Mouse (Mus musculus) embryo, embryonic 9.5 days (tissue): ENCODE measurements at regions not wholly inside any gene's neighbourhood (a gene's known extent, or its start where the extent isn't known, plus 50 kb on each side); places are given as distances from the start of the nearest gene placed in this dataset.

Experiments used
- DNase-seq: peaks from one replicate; pipeline ENCODE4 v3.0.0-alpha.2; 2017; ENCODE audit errors: extremely low spot score

- DNase-seq: peak; percentile 37
These were observed 370.4 kb upstream of the Tbx3 start for GRCm38 (mm10) chr5:119300106-119300505.

GRCm38 (mm10) chr5:119301539-119301938 is 368.9 kb upstream of the Tbx3 start:
- DNase-seq: no peak

GRCm38 (mm10) chr5:119304721-119305120 is 365.7 kb upstream of the Tbx3 start:
- DNase-seq: no peak

GRCm38 (mm10) chr5:119307768-119308167 is 362.7 kb upstream of the Tbx3 start:
- DNase-seq: no peak

GRCm38 (mm10) chr5:119310178-119310930 is 360.1 kb upstream of the Tbx3 start:
- DNase-seq: no peak

- DNase-seq: no peak
These were observed 357.7 kb upstream of the Tbx3 start for GRCm38 (mm10) chr5:119312808-119313207.

- no peak for DNase-seq
These were observed 355.3 kb upstream of the Tbx3 start for GRCm38 (mm10) chr5:119315149-119315548.

- DNase-seq: no peak
These were observed 352.9 kb upstream of the Tbx3 start for GRCm38 (mm10) chr5:119317617-119318016.

- no peak for DNase-seq
These were observed 348.9 kb upstream of the Tbx3 start for GRCm38 (mm10) chr5:119321368-119322144.

- no peak for DNase-seq
These were observed 348.1 kb upstream of the Tbx3 start for GRCm38 (mm10) chr5:119322411-119322810.

GRCm38 (mm10) chr5:119325681-119326255 is 344.7 kb upstream of the Tbx3 start:
- no peak for DNase-seq

GRCm38 (mm10) chr5:119326895-119327294 is 343.6 kb upstream of the Tbx3 start:
- no peak for DNase-seq

- no peak for DNase-seq
These were observed 341.5 kb upstream of the Tbx3 start for GRCm38 (mm10) chr5:119328971-119329370.

- no peak for DNase-seq
These were observed 341.1 kb upstream of the Tbx3 start for GRCm38 (mm10) chr5:119329371-119329770.

- no peak for DNase-seq
These were observed 340.6 kb upstream of the Tbx3 start for GRCm38 (mm10) chr5:119329860-119330259.

GRCm38 (mm10) chr5:119331461-119331860 is 339.0 kb upstream of the Tbx3 start:
- DNase-seq: no peak

- DNase-seq: no peak
These were observed 337.8 kb upstream of the Tbx3 start for GRCm38 (mm10) chr5:119332621-119333020.

GRCm38 (mm10) chr5:119335211-119335610 is 335.3 kb upstream of the Tbx3 start:
- DNase-seq: no peak

GRCm38 (mm10) chr5:119335979-119336378 is 334.5 kb upstream of the Tbx3 start:
- DNase-seq: no peak

- no peak for DNase-seq
These were observed 332.7 kb upstream of the Tbx3 start for GRCm38 (mm10) chr5:119337739-119338138.

GRCm38 (mm10) chr5:119338711-119339110 is 331.8 kb upstream of the Tbx3 start:
- DNase-seq: no peak

- DNase-seq: no peak
These were observed 322.2 kb upstream of the Tbx3 start for GRCm38 (mm10) chr5:119348303-119348702.

GRCm38 (mm10) chr5:119349395-119349794 is 321.1 kb upstream of the Tbx3 start:
- no peak for DNase-seq
